Mouse (Mus musculus): ENCODE results near the gene Plekhf1. TPM values are rescaled to one million over a fixed set of nuclear protein-coding genes. Genes with fewer than 3 reads are reported as not detected.
A peak's percentile ranks its signal among the peaks of the same experiment; 100 is the strongest.

Gene Plekhf1
- polyA plus RNA-seq (2012; rRNA removed), result 11.0 and 14.1 TPM in 2 replicates

DNA sequence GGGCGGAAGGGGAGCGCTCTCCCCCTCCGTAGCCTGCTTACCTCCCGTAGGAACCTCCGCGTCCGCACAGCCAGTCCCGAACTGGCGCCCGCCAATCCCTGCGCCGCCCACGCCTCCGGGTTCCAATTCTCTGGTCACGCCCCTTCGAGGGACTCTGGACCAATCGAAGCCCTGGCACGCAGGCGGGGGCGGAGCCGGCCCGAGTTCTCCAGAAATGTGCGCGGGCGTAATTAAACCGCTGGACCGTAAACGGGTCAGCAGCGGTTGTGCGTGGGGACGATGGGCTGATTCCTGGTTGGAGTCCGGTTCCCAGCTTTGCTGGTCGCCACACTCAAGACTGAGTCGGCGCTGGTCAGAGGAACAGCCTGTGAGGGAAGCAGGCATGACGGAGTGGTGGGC is at the start of gene Plekhf1:
TSS of gene Plekhf1 (minus strand) at position 117 of the 399 bp plus-strand sequence.
- peak; percentile 89 for DNase-seq (ENCODE audit: low spot score)

DNA sequence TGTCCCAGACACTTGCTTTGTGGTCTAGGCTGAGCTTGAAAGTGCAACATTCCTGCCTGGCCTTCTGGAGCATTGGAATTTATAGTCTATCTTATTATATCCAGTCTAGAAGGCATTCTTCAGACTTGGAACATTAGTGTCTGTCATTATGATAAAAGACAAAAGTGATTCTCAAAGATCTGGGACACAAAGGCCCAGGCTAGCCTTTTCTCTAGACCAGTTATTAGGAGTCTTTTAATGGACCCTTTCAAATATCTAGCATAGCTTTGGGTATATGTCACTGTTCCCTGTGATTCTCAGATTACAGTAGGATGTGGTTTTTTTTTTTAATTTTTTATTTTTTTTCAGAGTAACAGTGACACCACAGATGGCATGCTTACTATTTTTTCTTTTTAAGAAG is 44.7 kb upstream of the Plekhf1 start:
- DNase-seq (ENCODE audit: low spot score), result no peak

DNA sequence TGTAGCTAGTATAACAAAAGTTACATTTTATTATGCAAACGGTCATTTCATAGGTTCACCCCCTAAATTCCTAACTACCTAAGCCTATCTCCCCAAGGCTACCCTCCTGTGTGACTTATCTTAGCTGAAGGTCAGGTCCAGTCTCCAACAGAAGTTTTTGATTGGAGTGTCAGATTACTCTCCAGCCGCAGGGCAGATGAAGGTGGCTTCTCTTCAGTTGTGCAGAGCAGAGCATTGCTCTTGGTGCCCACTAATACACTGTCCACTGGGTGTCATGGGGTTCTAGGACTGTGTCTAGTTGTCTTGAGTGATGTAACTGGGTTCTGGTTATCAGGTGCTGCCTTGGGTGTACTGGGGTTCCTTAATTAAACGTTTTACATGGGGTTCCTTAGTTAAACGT is 44.0 kb upstream of the Plekhf1 start:
- no peak for DNase-seq (ENCODE audit: low spot score)

DNA sequence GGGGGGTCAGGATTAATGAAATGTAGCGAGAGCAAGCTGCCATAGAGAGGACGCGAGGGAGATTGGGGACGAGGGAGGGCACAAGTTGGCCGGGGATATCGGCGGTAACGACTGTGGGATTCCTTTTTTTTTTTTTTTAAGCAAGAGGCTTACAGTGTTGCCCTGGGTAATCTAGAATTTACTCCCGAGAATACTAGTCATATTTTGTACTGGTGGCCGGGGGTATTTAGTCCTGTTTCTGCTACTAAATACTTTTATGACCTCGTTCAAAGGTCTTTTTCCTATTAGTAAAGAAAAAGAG is 43.6 kb upstream of the Plekhf1 start:
- no peak for DNase-seq (ENCODE audit: low spot score)

DNA sequence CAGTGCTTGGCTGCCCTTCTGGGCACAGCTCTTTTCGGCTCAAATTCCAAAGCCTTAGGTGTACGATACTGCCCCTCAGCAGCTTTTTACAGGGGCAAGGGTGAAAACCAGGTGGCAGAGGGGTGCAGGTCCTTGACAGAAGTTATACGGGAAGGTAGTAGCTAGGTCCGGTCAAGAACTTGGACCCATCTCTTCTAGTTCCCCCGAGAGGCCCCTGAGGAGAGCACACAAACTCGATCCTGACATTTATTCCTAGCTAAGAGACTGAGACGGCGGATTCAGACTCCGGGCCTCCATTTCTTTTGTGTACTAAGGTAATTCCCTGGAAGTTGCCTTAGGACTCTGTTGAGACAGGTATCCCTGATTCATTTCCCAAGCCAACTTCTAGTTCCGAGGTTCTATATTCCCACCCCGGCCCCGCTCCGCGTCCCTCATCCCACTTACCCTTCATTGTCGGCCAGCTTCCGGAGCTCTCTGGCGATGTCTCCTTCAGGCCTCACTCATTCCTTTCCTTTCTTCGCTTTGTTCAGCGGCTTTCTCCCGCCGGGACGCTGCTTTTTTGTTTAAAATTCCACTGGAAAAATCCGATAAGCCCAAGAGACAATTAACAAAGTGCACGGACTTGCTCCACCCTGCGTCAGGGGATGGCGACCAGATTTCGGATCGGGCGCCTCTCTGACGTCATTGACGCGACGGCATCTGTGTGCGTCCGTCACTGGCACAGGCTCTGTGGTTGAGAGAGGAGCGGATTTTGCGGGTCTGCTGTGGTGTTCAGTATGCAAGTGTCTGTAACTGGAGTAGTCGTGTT is 43.1 kb upstream of the Plekhf1 start, which contains the start of gene Pop4:
TSS of gene Pop4 (minus strand) at position 721 of the 808 bp plus-strand sequence.
- DNase-seq (ENCODE audit: low spot score), result peak; percentile 84

DNA sequence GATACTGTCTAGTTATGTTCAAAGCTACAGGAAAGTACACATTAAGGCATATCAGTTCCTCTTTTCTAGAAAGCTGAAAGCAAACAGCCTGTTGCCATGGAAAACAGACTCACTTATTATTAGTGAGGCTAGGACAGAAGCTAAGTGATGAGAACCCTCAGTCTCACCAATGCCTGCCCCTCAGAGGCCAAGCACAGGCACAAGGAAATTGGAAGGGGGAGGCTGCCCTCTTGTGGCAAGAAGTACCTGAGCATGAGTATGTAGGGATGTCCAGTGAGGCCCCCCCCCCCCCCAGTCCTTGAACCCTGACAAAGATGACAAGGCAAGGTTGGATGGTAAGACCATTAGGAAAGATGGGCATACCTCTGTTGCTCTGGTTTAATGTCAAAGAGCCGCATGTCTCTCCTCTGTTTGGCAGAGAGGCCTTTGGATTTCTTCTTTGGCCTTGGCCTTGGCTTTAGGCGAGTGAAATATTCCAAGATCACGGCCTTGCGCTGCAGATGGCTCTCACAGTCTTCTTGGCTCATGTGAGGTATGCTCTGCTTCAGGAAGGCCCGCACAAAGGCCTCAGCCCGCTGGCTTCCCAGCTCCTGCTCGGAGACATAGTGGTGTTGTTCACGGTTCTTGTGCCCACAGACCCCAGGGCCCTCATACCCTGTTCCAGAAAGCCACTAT is 39.3 kb upstream of the Plekhf1 start:
- no peak for DNase-seq (ENCODE audit: low spot score)

DNA sequence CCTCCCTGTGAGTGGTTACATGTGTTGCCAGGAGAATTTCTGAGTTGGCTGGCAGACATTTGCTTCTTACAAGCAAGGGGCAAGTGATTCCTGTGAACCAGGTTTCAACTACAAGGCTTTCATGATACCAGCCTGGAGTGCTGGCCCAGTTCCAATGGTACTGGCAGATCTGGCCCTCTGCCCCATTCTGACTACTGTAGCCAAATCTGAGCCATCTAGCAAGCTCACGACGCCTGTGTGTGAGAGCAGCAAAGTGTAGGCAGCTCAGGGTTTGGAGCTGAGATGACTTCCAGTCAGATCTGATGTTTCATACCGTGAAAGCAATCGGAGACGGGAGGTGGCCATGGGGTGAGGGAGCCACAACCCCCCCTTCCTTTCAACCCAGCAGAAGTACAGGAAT is 34.6 kb upstream of the Plekhf1 start:
- no peak for DNase-seq (ENCODE audit: low spot score)

DNA sequence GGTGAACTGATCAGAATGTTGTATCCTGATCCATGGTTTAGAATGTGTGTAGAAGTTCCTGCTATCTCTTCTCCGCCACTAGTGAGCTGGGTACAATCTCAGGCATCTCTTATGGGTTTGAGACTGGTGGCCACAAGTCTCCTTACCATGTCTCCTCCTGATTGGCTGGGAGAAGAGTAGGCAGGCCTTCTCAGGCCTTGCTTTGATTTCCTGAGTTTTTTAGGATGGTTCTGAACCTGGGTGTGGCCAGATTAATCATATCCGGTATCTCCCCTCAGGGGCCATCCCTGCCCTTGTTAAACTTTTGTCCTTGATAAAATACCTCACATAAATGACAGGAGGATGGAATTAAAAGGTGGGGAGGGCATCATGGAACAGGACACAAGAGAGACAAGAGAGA is 31.8 kb upstream of the Plekhf1 start:
- DNase-seq (ENCODE audit: low spot score), result no peak

DNA sequence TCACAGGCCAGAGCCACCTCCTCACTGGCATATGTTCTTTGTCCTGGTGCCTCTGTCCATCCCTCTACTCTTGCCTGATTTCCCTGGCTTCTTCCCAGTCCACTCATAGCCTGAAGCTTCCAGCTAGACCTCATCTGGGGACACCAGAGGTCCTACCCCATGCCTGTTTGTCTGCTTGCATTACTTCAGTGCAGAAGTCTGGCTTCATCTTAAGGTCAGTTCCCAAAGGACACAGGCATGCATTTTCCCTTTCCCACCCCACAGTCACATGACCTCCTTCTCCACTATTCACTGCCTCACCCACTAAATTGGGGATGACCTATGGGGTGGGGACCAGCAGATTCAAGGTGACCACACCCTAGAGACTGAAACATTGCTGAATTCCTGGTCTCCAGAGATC is 25.6 kb upstream of the Plekhf1 start:
- DNase-seq (ENCODE audit: low spot score), result no peak

DNA sequence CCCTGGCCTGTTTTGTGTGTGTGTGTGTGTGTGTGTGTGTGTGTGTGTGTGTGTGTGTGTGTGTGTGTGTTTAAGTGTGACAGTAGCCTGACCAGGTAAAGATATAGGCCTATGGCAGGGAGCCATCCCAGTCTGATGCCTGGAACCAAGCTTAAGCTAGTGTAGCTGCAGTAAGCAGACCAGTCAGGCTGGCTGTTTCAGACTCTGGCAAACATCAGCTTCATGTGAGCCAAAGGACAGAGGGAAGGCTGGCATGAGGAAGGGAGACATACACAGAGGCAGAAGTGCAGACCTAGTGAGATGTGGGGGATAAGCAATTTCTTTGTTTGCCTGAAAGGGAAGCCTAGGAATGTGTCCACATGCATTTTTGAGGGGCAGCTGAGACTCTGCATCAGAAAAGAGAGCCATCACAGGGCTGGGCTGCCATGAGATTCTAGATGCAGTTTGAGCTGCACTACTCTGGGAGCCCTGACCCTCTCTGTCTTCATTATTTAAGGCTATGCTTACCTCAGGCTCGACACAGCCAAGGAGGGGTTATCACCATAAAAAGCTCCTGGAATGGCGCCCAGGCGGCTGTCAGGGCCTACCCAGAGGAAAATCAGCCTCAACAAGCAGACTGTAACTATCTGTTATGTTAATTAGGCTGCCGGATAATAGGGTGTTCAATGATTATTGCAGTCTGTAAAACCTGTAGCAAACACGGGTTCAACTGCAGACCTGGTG is 23.8 kb upstream of the Plekhf1 start:
- no peak for DNase-seq (ENCODE audit: low spot score)

DNA sequence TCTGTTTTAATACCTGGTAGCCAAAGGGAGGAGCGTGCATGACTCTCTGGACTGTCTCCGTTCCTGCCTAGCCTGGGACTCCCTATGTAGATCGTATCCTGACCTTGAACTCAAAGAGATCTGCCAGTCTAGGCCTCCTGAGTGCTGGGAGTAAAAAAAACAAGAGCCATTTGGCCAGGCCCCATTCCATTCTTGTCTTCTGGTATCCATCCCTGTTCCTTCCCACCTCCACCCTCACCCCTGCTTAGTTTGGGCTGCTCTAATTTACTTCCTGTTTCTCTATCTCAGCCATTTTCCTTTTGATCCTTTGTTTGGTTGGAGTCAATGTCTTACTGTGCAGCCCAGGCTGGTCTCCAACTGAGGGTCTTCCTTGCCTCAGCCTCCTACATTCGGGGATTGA is 14.6 kb upstream of the Plekhf1 start:
- DNase-seq (ENCODE audit: low spot score), result no peak

DNA sequence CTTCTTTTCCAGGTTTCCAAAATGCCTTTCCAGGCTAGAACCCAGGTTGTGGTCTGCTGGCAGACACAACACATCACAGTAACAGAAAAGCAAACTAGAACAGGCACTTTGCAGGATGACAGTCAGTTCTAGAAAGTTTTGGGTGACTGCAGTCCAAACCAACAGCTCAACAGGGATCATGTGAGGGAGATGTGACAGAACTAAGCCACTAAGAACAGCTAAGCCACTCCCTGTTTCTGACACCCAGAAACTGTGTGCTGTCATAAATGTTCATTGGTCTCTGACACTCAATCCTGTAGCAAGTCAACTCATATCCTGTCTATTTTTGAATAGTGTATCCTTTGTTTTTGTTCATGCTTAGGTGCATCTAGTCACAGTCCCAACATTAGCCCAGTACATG is 9.3 kb upstream of the Plekhf1 start:
- no peak for DNase-seq (ENCODE audit: low spot score)

DNA sequence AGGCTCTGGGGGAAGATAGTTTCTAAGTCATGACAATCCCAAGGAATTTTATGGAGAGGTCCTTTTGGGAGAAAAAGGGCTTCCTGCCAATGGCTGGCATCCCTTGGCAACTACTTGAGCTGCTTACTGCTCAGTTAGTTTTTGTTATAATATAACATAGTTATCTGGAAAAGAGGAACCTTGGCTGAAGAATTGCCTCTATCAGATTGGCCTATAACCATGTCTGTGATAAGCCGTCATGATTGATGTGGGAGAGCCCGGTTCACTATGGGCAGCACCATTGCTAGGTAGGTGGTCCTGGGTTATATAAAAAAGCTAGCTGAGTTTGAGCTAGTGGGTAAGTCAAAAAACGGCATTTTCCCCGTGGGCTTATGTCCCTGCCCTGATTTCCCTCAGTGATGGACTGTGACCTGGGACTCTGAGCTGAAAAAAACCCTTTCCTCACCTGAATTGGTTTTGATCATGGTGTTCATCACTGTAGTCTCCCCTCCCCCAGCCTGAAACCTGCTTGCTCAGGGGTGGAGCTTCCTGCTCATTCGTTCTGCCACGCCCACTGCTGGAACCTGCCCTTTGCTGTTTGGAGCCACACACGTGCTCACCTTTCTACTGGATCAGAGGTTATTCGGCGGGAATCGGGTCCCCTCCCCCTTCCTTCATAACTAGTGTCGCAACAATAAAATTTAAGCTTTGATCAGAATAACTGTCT is 8.7 kb upstream of the Plekhf1 start:
- DNase-seq (ENCODE audit: low spot score), result no peak

DNA sequence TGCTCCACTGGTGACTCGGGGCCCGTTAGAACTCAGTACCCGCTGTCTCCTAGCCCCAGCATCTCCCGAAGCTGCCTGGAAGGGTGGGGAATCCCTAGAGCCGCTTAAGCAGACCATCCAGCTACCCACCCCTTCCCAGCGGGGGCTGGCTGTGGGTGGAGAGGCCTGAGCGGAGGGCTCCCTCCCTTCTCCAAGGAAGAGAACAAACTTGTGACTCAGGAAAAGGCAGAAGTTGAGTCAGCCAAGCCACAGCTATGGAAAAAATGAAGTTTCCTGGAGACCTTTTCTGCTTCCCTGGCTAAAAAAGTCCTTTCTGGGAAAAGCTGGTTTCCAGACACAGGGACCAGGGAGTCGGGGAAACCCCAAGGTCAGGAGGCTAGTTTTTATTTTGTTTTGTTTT is 2.5 kb upstream of the Plekhf1 start:
- DNase-seq (ENCODE audit: low spot score), result no peak

DNA sequence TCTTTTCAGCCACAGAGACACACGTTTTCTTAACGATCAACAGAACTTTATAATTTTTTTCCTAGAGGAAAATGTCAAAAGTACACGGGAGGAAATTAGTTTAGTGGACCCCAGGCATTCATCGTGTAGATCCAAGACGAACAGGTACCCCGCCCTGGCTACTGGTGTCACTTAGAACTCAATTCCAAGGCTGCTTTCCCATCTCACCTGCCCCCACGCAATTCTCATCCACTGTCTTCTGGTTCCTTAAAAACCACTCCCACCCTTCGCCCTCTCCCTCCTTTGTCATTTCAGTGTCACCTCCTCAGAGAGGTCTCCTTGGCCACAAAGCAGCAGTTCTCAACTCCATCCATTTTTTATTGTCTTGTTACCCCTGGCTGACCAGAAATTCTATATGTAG is 513 bp upstream of the Plekhf1 start:
- DNase-seq (ENCODE audit: low spot score), result no peak

DNA sequence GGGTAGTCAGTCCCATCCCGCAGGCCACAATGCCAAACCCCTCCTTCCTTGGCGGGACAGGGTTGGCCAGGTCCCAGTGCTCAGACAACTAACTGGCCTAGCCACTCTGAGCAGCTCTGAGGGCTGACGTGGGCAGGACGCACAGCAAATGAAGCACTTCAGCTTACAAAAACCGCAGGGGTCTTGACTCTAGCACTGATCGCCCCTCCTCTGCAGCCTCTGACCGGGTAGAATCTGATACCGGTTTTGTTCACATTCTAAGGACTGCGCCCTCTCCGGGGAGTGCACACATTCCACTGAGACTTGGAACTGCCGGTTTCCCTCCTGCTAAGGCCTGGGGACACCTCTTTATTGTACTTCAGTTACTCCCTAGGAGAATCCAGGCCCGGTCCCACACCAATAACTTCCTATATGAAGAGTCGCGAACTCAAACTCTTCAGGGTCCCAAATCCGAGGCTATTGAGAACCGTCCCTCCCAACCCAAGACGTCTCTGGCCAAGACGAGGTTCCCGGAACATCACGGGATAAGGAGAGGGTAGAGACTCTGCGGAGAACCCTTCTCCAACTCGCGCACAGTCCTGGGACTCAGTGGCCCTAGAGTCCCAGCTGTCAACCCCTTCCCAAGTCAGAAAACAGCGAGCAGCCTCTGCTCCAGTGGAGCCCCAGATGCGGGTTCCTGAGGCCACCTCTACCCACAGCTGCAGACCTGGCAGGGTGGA is 476 bp downstream of the Plekhf1 start:
- DNase-seq (ENCODE audit: low spot score), result peak; percentile 59

DNA sequence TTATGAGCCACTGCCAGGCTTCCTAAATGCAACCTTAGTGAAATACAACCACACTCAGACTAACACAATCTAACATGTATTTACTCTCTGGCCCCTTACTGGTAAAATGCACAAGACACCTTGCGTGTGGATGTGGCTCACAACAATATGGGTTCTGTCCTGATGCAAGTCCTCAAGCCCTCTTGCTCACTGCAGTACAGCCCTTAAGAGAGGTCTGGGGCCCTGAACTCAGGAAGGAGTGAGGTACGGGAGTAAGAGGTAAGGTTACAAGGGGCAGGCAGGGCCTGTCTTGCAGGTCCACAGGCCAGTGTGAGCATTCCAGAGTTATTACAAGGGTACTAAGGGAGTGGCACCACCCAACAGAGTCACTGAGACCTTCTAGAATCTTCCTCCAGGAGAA is 1.6 kb downstream of the Plekhf1 start:
- no peak for DNase-seq (ENCODE audit: low spot score)

DNA sequence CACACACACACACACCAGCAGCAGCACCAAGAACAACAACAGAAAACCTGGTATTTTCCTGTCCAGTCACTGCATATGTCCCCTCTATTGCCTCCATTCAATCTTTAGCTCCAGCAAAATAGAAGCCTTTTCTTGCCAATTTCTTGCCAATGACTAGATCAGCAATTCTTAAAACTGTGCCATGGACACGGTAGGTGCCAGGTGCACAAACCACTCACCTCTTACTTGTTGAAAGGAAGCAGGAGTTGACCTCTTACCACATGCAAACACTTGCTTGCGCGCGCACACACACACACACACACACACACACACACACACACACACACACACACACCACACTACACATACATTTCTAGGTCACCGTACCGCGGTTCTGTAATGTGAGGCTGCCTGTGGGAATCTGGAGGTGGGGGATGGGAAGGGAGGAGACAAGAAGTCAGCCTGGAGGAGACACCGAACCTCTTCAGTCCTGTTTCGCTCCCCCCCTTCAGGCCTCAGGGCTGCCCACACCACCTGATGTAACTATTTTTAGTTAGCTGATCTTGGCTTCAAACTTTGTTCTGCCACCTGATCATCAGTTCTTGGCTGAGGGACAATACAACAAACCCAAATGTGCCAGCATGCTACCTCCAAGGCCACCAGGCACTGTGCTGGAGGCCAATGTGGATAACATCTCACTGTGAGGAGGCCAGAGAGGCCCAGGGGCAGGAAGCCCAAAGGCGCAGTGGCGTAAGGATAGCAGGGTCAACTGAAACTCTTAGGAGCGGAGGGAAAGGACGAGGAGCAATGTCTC is 3.0 kb downstream of the Plekhf1 start:
- no peak for DNase-seq (ENCODE audit: low spot score)

DNA sequence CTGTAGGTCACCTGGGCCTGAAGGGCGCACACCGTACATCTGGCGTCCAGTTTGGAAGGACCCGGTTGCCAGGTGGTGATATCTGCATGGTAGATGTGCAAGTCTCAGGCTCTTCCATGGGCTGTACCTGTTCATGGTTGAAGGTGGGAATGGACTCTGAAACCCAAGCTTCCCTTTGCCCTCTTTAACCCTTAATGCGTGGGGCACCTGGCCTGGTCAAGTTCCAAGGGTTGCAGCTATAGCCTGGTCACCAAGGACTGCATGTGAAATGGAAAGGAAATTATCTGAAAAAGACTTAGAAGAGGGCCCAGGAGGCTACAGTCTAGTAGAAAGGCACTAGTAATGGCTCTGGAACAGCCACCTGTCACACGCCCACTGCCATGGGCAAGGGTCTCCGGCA is 7.0 kb downstream of the Plekhf1 start:
- no peak for DNase-seq (ENCODE audit: low spot score)

DNA sequence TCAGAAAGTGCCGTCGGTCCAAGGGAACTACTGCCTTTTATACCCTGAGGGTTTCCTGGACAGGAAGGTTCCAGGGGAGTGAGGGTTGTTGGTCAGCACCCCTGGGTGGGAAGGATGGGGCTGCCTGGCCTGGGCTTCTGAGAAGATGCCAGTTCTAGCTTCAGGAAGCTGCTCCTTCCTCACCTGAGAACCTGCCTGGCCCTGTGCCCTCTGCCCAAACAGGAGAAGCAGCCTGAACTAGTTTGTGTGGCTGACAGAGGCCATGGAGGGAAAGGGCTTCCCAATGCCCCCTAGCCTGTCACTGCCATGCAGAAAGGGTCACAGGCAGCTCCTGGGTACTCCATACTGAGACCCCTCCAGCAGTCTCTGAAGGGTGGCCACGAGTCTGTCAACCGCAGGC is 8.3 kb downstream of the Plekhf1 start:
- no peak for DNase-seq (ENCODE audit: low spot score)

Data from urinary bladder, adult 2 months (tissue).